Mouse (Mus musculus): Measurements from ENCODE around the gene Sik1.

DNA sequence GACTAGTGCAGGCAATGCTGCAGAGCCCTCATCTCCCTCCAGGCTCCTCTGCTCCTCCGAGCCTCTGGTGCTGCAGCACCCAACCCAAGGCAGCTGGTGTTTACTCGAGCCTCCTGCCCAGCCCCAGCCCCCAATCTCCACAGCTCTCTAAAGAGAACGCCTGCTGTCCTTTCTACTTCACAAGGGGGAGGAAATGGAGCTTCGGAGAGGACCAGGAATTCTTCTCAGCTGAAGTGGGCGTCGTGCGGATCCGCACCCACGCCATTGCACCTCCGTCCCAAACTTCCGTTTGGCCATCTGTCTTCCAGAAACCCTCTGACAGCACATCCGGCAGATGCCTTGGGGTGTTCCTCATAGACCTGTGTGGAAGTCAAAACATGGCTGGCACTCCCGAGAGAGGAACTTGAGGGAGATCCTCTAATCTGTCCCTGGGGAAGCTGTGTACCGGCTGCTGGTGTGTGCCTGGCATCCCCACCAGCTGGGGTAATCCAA lies 22.1 kb upstream of the Sik1 start:
- no peak for TF ChIP-seq CTCF (IDR thresholded peaks at IDR 0.05; ENCODE audit: insufficient read depth, low read length)
- TF ChIP-seq POLR2A (IDR thresholded peaks at IDR 0.05; ENCODE audit: borderline replicate concordance, extremely low read depth, low read depth, low read length): no peak
